Mouse (Mus musculus) layer of hippocampus, postnatal 36 days (tissue): Measurements from ENCODE around the gene Zc3h14. TPM values are rescaled to one million over a fixed set of nuclear protein-coding genes. Genes with fewer than 3 reads are reported as not detected.

Experiments
- DNase-seq, 2 experiments: peaks; one replicate each; pipeline ENCODE4 v3.0.0; 2022
- total RNA-seq, 2 experiments: library from RNA; stranded (reverse); gene quantifications; 2 replicates each; pipeline ENCODE4 v1.2.3; 2021

Gene Zc3h14
- total RNA-seq, 2 experiments from 2014 or later = 95.1 to 97.3 TPM

DNA sequence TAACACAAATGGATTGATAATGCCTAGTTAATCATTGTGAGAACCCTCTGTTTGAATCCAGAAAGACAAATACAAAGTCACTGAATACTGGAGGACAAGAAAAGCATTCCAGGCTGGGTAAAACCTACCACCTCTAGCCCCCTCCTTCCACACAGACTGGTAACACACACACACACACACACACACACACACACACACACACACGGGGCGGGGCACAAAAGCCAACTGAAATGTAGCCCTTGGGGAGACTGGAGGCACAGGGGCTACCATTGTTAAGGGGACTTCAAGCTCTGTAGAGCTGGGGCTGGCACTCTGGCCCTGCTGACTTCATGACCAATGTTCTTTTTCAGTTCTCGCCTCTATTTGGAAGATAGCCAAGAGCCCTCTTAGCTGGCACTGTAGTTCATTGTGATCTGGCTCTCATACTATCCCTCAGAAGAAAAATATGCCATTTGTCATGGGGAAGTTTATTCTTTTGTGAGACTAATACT, 5.7 kb upstream of the Zc3h14 start:
- no peak for DNase-seq

- DNase-seq = no peak
Observed at GRCm38 (mm10) chr12:98745626-98746025, 1.1 kb upstream of the Zc3h14 start.

GRCm38 (mm10) chr12:98746131-98746530, 633 bp upstream of the Zc3h14 start:
- no peak for DNase-seq

GRCm38 (mm10) chr12:98747380-98747753, 603 bp downstream of the Zc3h14 start:
- DNase-seq = no peak

DNA sequence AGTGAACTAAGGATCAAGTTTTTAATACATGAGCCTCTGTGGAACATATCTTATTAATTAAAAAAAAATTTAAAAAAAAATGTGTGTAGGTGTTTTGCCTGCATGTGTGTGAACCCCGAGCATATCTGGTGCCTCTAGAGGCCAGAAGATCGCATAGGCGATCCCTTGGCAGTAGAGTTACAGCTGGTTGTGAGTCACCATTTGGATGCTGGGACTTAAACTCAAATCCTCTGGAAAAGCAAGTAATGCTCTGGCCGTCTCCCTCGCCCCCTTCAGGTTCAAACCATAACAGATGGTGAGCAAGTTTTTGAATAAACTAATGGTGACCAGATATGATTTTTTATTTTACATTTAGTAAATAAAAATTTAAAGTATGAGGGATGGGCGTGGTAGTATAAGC, 10.9 kb downstream of the Zc3h14 start:
- DNase-seq = no peak

DNA sequence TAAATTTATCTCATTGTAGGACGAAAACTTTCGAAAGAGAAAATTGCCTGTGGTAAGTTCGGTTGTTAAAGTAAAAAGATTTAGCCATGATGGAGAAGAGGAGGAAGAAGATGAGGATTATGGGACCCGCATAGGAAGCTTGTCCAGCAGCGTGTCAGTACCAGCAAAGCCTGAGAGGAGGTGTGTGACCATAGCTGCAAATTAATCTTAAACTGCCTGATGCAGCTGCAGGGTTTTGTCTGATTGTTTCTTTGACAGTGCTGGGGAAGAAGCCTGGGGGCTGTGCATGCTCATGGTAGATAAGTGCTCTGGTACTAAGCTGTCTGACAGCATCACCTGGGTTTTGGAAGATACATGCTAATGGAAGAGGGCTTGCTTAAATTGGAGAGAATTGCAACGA, 12.9 kb downstream of the Zc3h14 start:
- DNase-seq = no peak

- no peak for DNase-seq
Observed at GRCm38 (mm10) chr12:98766241-98766640, 19.5 kb downstream of the Zc3h14 start.

DNA sequence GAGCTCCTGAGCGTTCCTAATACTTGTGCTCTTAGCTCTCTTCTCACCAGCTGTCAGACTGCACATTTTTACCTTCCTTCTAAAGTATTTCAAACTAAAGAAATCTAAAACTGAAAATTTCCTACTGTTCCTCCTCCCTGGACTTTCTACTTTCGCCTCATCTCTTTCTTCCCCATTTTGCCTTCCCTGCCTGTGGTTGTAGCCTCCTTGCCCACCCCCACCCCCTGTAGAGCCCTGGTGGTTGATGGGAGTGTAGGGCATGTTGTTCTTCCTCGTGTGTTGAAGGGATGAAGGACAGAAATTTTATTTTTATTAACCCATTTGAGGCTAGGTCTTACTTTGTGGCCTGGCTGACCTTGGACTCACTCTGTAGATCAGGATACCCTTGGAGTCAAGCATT, 30.7 kb downstream of the Zc3h14 start:
- DNase-seq = no peak

DNA sequence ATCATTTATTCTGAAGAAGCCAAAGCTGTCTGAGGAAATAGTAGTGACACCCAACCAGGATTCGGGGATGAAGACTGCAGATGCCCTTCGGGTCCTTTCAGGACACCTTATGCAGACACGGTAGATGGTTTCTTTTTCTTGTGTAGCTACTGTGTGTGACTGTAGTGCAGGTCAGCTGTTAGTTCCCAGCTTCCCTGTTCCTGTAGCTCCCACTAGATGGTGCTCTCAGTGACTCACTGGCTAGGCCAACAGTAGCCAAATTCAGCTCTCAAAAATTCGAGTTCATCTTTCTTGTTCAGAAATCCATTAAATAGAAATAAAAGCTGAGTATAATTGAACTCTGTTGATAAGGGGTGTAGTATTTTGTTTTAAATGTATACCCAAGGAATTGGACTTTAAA, 32.4 kb downstream of the Zc3h14 start:
- DNase-seq = no peak

- no peak for DNase-seq
Observed at GRCm38 (mm10) chr12:98784251-98784650, 37.5 kb downstream of the Zc3h14 start.

DNA sequence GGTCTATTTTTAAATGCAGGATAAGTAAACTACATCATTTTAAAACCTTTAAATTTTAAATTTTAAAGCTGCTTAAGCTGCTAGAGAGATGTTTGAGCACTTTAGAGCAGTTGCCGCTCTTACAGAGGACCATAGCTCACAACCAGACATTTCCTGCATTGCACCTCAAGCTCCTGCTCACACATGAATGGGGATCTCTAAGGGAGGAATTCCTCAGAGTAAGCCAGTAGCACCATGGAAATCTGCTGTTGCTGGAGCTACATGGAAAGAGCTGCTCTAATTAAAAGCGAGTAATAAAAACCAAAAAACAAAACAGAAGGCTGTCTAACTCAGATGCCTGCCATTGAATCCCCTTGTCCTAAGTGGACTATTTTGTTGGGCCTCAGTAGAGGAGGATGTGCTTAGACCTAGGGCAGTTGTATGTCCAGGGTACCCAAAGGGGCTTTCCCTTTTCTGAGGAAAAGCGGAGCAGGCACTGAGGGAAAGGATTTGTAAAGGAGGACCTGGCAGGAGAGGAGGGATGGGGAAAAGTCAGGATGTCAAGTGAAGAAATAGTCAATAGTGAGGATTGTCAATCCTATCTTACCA, 49.1 kb downstream of the Zc3h14 start:
- no peak for DNase-seq

GRCm38 (mm10) chr12:98800334-98800733, 53.6 kb downstream of the Zc3h14 start:
- no peak for DNase-seq

DNA sequence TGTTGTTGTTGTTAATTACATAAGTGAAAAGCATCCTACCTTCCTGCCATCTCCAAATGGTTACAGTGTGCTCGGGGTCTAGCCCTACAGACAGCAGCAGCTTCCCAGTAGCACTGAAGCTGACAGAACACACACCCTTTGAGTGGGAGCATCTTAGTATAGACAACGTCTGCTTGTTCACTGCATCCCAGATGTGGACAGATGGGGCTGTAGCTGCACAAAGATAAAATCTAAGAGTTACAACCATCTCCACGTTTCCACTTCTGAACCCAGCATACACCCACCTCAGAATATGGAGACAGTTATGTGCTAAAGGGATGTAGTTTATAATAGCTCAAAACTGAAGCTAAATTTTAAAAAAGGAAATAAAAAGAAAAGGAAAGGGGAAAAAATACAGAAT, 55.5 kb downstream of the Zc3h14 start:
- no peak for DNase-seq

- DNase-seq = no peak
Observed at GRCm38 (mm10) chr12:98804078-98804748, 57.4 kb downstream of the Zc3h14 start.

GRCm38 (mm10) chr12:98820781-98821180, 74.0 kb downstream of the Zc3h14 start:
- no peak for DNase-seq

DNA sequence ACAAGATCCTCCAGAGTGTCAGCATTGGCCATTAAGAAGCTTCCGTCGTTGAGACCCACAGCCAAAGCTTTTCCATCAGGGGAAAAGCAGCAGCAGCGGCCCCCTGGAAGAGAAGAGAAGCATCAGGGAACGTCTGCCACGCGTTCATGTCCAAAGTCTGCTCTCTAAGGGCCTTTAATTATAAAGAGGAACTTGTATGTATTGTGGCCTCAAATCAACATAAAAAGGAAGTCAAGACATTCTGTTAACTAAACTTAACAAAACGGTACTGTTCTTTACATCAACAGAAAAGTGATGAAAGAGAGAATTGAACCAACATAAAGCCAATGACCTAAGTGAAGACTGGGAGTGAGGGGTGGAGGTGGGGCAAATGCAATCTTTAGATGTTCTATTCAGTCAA, 84.4 kb downstream of the Zc3h14 start:
- no peak for DNase-seq

DNA sequence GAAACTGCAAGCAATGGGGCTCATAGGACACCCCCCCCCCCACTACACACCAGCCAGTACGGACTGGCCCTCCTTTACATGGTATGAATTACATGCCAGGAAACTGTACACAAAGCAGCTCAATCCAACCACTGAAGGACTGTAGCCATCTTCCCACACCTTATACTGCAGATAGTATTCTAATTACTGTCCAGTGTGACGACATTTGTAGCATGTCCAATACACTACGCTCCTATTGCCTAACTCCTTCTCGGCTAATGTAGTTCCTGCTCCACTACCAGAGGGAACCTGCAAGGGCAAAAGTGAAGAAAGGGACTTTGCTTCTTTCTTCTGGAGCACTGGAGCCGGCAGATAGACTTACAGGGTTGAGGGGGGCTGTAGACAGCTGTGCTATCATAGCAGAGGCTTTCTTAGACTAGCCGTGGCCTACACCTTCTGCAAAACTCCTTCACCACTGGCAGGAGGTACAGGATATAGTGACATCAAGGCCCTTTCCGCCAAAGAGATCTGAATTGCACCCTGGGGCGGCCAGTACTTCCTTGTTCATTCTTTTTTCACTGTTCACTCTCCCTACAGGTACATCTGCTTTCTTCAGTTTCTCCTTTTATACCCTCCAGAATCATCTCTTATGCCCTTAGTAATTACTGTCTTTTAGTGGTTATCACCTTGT, 86.3 kb downstream of the Zc3h14 start:
- DNase-seq = no peak

DNA sequence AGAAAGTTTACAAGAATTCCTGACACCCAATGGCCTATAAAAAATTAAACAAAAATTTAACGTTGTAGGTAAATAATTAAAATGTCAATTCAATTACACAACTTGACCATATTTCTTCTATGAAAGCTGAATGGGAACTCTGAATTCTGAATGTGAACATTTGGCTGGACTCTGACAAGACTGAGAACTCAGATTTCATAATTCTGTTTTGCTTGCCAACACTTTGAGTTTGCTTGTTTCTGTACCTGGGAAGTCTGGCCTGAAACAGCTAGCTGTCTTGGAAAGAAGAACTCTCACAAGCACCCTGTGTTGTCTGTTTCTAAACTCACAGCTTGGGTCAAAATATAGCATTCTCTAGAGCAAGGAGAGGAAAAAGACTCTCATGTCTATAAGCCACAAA, 87.1 kb downstream of the Zc3h14 start:
- DNase-seq = no peak

GRCm38 (mm10) chr12:98834879-98835278, 88.1 kb downstream of the Zc3h14 start:
- no peak for DNase-seq

GRCm38 (mm10) chr12:98835466-98835865, 88.7 kb downstream of the Zc3h14 start:
- no peak for DNase-seq
